Mouse (Mus musculus) lung, postnatal 0 days (tissue): ENCODE measurements around the gene 1700029J07Rik. TPM values are rescaled to one million over a fixed set of nuclear protein-coding genes. Genes with fewer than 3 reads are reported as not detected.

ENCODE experiments used
- ATAC-seq: fragments of 200-750 bp; cut with Nextera tagmentation; 2 replicates; pipeline ENCODE4 v1.8.0; 2017; ENCODE audit warnings: moderate library complexity
- DNase-seq: peaks from one replicate; pipeline ENCODE4 v3.0.0-alpha.2; 2016; ENCODE audit warnings: low spot score
- H3K27ac ChIP-seq: fragments of 300-500 bp; sonication (generic); 2 replicates; pipeline ENCODE4 v1.5.1; 2014; ENCODE audit warnings: antibody characterized with exemption, mild to moderate bottlenecking, low read length, mixed read lengths
- H3K27me3 ChIP-seq: fragments of 300-500 bp; sonication (generic); replicated peaks from 2 replicates; pipeline ENCODE4 v1.6.1; 2014; ENCODE audit warnings: low read length, mixed read lengths; ENCODE audit not compliant: insufficient read depth
- H3K36me3 ChIP-seq: fragments of 300-500 bp; sonication (generic); 2 replicates; pipeline ENCODE4 v1.6.1; 2014; ENCODE audit warnings: low read length, mixed read lengths; ENCODE audit not compliant: insufficient read depth
- H3K4me1 ChIP-seq: fragments of 300-500 bp; sonication (generic); 2 replicates; pipeline ENCODE4 v1.6.1; 2014; ENCODE audit warnings: antibody characterized with exemption, low read depth, low read length, mixed read lengths; ENCODE audit not compliant: insufficient read depth
- H3K4me2 ChIP-seq: fragments of 300-500 bp; sonication (generic); replicated peaks from 2 replicates; pipeline ENCODE4 v1.6.1; 2014; ENCODE audit warnings: low read depth, mild to moderate bottlenecking, low read length, moderate library complexity, mixed read lengths
- H3K4me3 ChIP-seq: fragments of 300-500 bp; sonication (generic); 2 replicates; pipeline ENCODE4 v1.5.1; 2014; ENCODE audit warnings: low read depth, low read length
- H3K9ac ChIP-seq: fragments of 300-500 bp; sonication (generic); replicated peaks from 2 replicates; pipeline ENCODE4 v1.6.1; 2014; ENCODE audit warnings: low read depth, mild to moderate bottlenecking
- H3K9me3 ChIP-seq: fragments of 300-500 bp; sonication (generic); 2 replicates; pipeline ENCODE4 v1.6.1; 2016; ENCODE audit warnings: low read length, mixed read lengths
- CTCF ChIP-seq: IDR thresholded peaks from 2 replicates; pipeline ENCODE4 v1.5.1; 2016; ENCODE audit warnings: antibody characterized with exemption, mild to moderate bottlenecking
- EP300 ChIP-seq: IDR thresholded peaks from 2 replicates; pipeline ENCODE4 v1.6.1; 2016; ENCODE audit warnings: antibody characterized with exemption, mild to moderate bottlenecking, control low read depth
- WGBS: fragments of 180-500 bp; shearing (Covaris S2); extraction: QIAGEN DNeasy Blood & Tissue Kit; methylation state at CpG from one replicate; pipeline ENCODE4 v1.1.7; 2014; 5-methylcytosine and 5-hydroxymethylcytosine counted together
- polyA plus RNA-seq: library from polyadenylated mRNA; unstranded; fragments of >200 nt; fragmentation: Nextera tagmentation; extraction: Ambion mirVana; gene quantifications from 2 replicates; pipeline ENCODE4 v1.2.1, GENCODE M21; 2015

1700029J07Rik gene
- polyA plus RNA-seq, 1 experiment from 2014 or later = 5.0 TPM

- ATAC-seq = no peak
- DNase-seq = no peak
- Histone ChIP-seq H3K4me2 (no peak overlapping the region), H3K27me3 (no peaks in the 10 kb centered on the region), H3K36me3 (no peaks in the 10 kb centered on the region), H3K4me3 (no peak overlapping the region), H3K9ac (no peak overlapping the region), H3K4me1 (peaks cover 5% of the 10 kb centered on the region; the same call in 1 of the 2 replicates), H3K9me3 (no peaks in the 10 kb centered on the region), H3K27ac (no peak overlapping the region)
- WGBS = 66% methylated on average over 3 of the region's 3 CpGs
- no peak for TF ChIP-seq CTCF
- TF ChIP-seq EP300 = no peak
Observed at GRCm38 (mm10) chr8:46007050-46007672, 32.1 kb upstream of the 1700029J07Rik start.

- WGBS = 46% methylated on average over 4 of the region's 4 CpGs
- Histone ChIP-seq H3K9me3 (no peaks in the 10 kb centered on the region), H3K36me3 (no peaks in the 10 kb centered on the region), H3K4me3 (no peak within 1 kb of the TSS), H3K9ac (no peak within 1 kb of the TSS), H3K27ac (no peak within 1 kb of the TSS), H3K27me3 (no peaks in the 10 kb centered on the region), H3K4me1 (peaks cover 6% of the 10 kb centered on the region; the same call in 1 of the 2 replicates), H3K4me2 (no peak within 1 kb of the TSS)
- no peak for TF ChIP-seq EP300
- TF ChIP-seq CTCF = no peak
- no peak for DNase-seq
- ATAC-seq = no peak
Observed at GRCm38 (mm10) chr8:46005596-46005995, 30.5 kb upstream of the 1700029J07Rik start, which contains the start of gene Ankrd37. TSS of gene Ankrd37 (minus strand) at chr8:46005707.

- H3K9me3 ChIP-seq = no peaks in the 10 kb centered on the region
- DNase-seq (peak; percentile 98), ATAC-seq (peak; percentile 99)
- peak overlapping the region; percentile 53 for H3K4me3 ChIP-seq
- TF ChIP-seq EP300 (no peak), CTCF (no peak; the same call in 1 of the 2 replicates)
- H3K36me3 ChIP-seq = 0 out of 2 replicates have a peak, but pooled peaks cover 4% of the 10 kb centered on the region
- peak overlapping the region; percentile 94 for H3K27ac ChIP-seq
- 5% methylated on average over 52 of the region's 55 CpGs for WGBS
- peak overlapping the region; percentile 71 for H3K9ac ChIP-seq
- no peaks in the 10 kb centered on the region for H3K27me3 ChIP-seq
- H3K4me2 ChIP-seq = peak overlapping the region; percentile 85
- H3K4me1 ChIP-seq = peaks cover 9% of the 10 kb centered on the region
Observed at GRCm38 (mm10) chr8:45999784-46000705, 25.0 kb upstream of the 1700029J07Rik start.

GRCm38 (mm10) chr8:45999138-45999783 lies 24.2 kb upstream of the 1700029J07Rik start, which contains the start of gene Lrp2bp:
TSS of gene Lrp2bp (plus strand) at chr8:45999303.
- no peaks in the 10 kb centered on the region for H3K9me3 ChIP-seq
- ATAC-seq = peak; percentile 31
- TF ChIP-seq CTCF (peak; percentile 45; the same call in 1 of the 2 replicates), EP300 (no peak)
- H3K27me3 ChIP-seq = no peaks in the 10 kb centered on the region
- H3K4me2 ChIP-seq = peak within 1 kb of the TSS; percentile 85
- peaks cover 9% of the 10 kb centered on the region for H3K4me1 ChIP-seq
- peak within 1 kb of the TSS; percentile 94 for H3K27ac ChIP-seq
- WGBS = 1% methylated on average over 22 of the region's 22 CpGs
- H3K4me3 ChIP-seq = peak within 1 kb of the TSS; percentile 53
- peak within 1 kb of the TSS; percentile 71 for H3K9ac ChIP-seq
- H3K36me3 ChIP-seq = 0 out of 2 replicates have a peak, but pooled peaks cover 4% of the 10 kb centered on the region
- DNase-seq = peak; percentile 73

GRCm38 (mm10) chr8:45998228-45998627 lies 23.2 kb upstream of the 1700029J07Rik start:
- Histone ChIP-seq H3K27ac (no peak overlapping the region), H3K9ac (no peak overlapping the region; the same call in 1 of the 2 replicates), H3K36me3 (peaks cover 7% of the 10 kb centered on the region; the same call in 1 of the 2 replicates), H3K4me1 (peaks cover 9% of the 10 kb centered on the region), H3K9me3 (no peaks in the 10 kb centered on the region), H3K27me3 (no peaks in the 10 kb centered on the region), H3K4me2 (peak overlapping the region; percentile 85), H3K4me3 (peak overlapping the region; percentile 53; the same call in 1 of the 2 replicates)
- ATAC-seq = no peak
- WGBS = 61% methylated on average over 2 of the region's 2 CpGs
- TF ChIP-seq EP300 = no peak
- peak; percentile 69 for TF ChIP-seq CTCF
- DNase-seq = peak; percentile 21
